Mouse (Mus musculus) kidney, embryonic 15.5 days (tissue): ENCODE results near the gene Nup85. TPM values are rescaled to one million over a fixed set of nuclear protein-coding genes. Genes with fewer than 3 reads are reported as not detected.

Experiments used
- ATAC-seq: fragments of 200-750 bp; cut with Nextera tagmentation; replicated peaks from 2 replicates; pipeline ENCODE4 v1.8.0; 2017; ENCODE audit warnings: moderate TSS enrichment; ENCODE audit not compliant: low FRiP score
- H3K27ac ChIP-seq: fragments of 300-500 bp; sonication (generic); 2 replicates; pipeline ENCODE4 v1.5.1; 2015; ENCODE audit warnings: mild to moderate bottlenecking, inconsistent platforms
- H3K27me3 ChIP-seq: fragments of 300-500 bp; sonication (generic); 2 replicates; pipeline ENCODE4 v1.6.1; 2015; ENCODE audit warnings: inconsistent platforms
- H3K36me3 ChIP-seq: fragments of 300-500 bp; sonication (generic); 2 replicates; pipeline ENCODE4 v1.6.1; 2015; ENCODE audit warnings: inconsistent platforms
- H3K4me1 ChIP-seq: fragments of 300-500 bp; sonication (generic); 2 replicates; pipeline ENCODE4 v1.6.1; 2015; ENCODE audit warnings: inconsistent platforms
- H3K4me2 ChIP-seq: fragments of 300-500 bp; sonication (generic); 2 replicates; pipeline ENCODE4 v1.6.1; 2015; ENCODE audit warnings: moderate library complexity, mild to moderate bottlenecking, inconsistent platforms
- H3K4me3 ChIP-seq: fragments of 300-500 bp; sonication (generic); replicated peaks from 2 replicates; pipeline ENCODE4 v1.5.1; 2015; ENCODE audit warnings: mild to moderate bottlenecking, inconsistent platforms
- H3K9ac ChIP-seq: fragments of 300-500 bp; sonication (generic); 2 replicates; pipeline ENCODE4 v1.6.1; 2015; ENCODE audit warnings: mild to moderate bottlenecking, inconsistent platforms
- H3K9me3 ChIP-seq: fragments of 300-500 bp; sonication (generic); replicated peaks from 2 replicates; pipeline ENCODE4 v1.6.1; 2016; ENCODE audit warnings: inconsistent platforms
- WGBS: fragments of 180-500 bp; shearing (Covaris S2); methylation state at CpG from one replicate; pipeline ENCODE4 v1.1.7; 2015; ENCODE audit warnings: mixed read lengths; 5-methylcytosine and 5-hydroxymethylcytosine counted together
- polyA plus RNA-seq: library from polyadenylated mRNA; unstranded; fragments of >200 nt; fragmentation: Nextera tagmentation; extraction: Ambion mirVana; gene quantifications from 2 replicates; pipeline ENCODE4 v1.2.1, GENCODE M21; 2015

Nup85 gene
- polyA plus RNA-seq, 1 experiment from 2014 or later, result 190 TPM

DNA sequence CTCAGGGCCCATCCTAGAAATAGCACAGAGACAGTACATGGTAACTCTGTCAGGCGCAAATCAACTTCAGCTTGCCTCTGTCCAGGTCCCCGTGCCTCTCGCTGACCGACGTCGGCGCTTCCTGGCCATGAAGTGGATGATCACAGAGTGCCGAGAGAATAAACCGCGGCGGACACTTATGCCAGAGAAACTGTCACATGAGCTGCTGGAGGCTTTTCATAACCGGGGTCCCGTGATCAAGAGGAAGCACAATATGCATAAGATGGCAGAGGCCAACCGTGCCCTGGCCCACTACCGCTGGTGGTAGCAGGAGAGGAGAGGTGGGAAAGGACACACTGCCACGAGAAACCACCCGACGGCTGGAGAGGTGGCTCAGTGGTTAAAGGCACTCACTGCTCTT lies 42.5 kb downstream of the Nup85 start:
- 94% methylated on average over 18 of the region's 18 CpGs for WGBS

GRCm38 (mm10) chr11:115608421-115609399 lies 44.5 kb downstream of the Nup85 start:
- 0 out of 2 replicates have a peak overlapping the region, but pooled peaks have one; percentile 13 for H3K27ac ChIP-seq
- no peak overlapping the region for H3K4me3 ChIP-seq
- H3K27me3 ChIP-seq, result no peaks in the 10 kb centered on the region
- WGBS, result 83% methylated on average over 23 of the region's 23 CpGs
- H3K9me3 ChIP-seq, result no peaks in the 10 kb centered on the region
- no peak overlapping the region for H3K9ac ChIP-seq
- peaks cover 53% of the 10 kb centered on the region for H3K36me3 ChIP-seq
- ATAC-seq, result no peak
- H3K4me2 ChIP-seq, result no peak overlapping the region
- peaks cover 39% of the 10 kb centered on the region for H3K4me1 ChIP-seq

More for the DNA sequence above, 42.5 kb downstream of the Nup85 start:
- H3K27ac ChIP-seq, result no peak overlapping the region
- no peaks in the 10 kb centered on the region for H3K9me3 ChIP-seq
- peaks cover 53% of the 10 kb centered on the region for H3K36me3 ChIP-seq
- no peak for ATAC-seq
- H3K9ac ChIP-seq, result no peak overlapping the region
- H3K4me3 ChIP-seq, result no peak overlapping the region
- no peak overlapping the region for H3K4me2 ChIP-seq
- H3K27me3 ChIP-seq, result no peaks in the 10 kb centered on the region
- peaks cover 37% of the 10 kb centered on the region for H3K4me1 ChIP-seq

DNA sequence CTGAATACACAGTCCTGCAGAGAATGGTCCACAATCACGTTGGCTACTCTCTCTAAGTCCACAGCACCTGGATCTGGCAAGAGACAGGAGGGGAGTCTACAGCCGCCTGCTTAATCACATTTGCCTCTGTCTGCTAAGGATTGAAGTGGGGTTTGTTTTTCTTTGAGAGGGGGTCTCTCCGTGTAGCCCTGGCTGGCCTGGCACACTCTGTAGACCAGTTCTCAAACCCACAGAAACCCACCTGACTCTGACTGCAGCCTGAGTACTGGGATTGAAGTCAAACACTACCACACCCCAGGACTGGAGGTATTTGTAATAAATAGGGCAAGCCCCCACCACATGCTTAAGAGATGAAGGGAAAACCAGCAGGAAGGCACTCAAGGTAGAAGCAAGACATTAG lies 45.3 kb downstream of the Nup85 start:
- Histone ChIP-seq H3K4me1 (peaks cover 46% of the 10 kb centered on the region), H3K9me3 (no peaks in the 10 kb centered on the region), H3K27me3 (no peaks in the 10 kb centered on the region), H3K4me2 (no peak overlapping the region), H3K27ac (no peak overlapping the region), H3K4me3 (no peak overlapping the region), H3K9ac (no peak overlapping the region), H3K36me3 (peaks cover 53% of the 10 kb centered on the region)
- ATAC-seq, result no peak
- WGBS, result 73% methylated on average over 3 of the region's 3 CpGs

DNA sequence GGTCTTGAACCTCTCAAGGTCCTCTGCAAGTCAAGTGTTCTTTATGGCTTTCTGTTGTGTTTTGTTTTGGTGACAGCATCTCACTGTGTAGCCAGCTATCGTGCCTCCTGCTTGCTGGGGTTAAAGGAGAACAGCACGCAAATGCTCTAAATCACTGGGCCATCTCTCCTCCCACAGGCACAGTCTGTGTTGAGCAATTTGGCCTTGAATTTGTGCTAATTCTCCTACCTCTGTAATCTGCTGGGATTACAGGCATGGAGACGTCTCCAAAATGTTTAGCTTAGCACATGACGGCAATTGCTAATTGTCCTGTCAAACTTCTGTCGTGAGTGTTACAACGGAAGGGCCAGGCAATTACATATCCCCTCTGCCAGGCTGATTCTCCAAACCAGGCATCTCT lies 46.9 kb downstream of the Nup85 start:
- H3K27me3 ChIP-seq, result no peaks in the 10 kb centered on the region
- WGBS, result 49% methylated on average over 6 of the region's 6 CpGs
- H3K4me1 ChIP-seq, result peaks cover 47% of the 10 kb centered on the region
- no peaks in the 10 kb centered on the region for H3K9me3 ChIP-seq
- no peak overlapping the region for H3K9ac ChIP-seq
- 0 out of 2 replicates have a peak overlapping the region, but pooled peaks have one; percentile 2 for H3K4me3 ChIP-seq
- no peak for ATAC-seq
- H3K4me2 ChIP-seq, result peak overlapping the region; percentile 93
- peaks cover 58% of the 10 kb centered on the region for H3K36me3 ChIP-seq
- no peak overlapping the region for H3K27ac ChIP-seq

DNA sequence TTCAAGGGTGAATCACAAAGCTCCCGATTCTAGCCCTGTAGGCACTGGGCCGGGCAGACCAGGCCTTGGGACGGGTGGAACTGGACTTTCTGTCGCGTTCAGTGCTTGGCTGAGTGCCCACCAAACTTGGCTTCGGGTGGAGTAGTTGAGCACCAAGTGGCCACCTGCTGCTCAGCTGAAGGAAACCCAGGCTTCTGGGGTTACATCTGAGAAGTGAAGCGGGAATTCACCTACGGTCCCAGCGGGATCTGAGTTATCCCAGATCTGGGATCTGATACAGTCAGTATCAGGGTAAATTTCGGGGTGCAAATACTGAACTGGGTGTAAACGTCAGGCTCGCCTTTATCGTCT lies 47.8 kb downstream of the Nup85 start:
- no peaks in the 10 kb centered on the region for H3K27me3 ChIP-seq
- H3K4me3 ChIP-seq, result peak overlapping the region; percentile 83
- WGBS, result under 1% methylated on average over 13 of the region's 13 CpGs
- ATAC-seq, result peak; percentile 29
- peak overlapping the region; percentile 93 for H3K4me2 ChIP-seq
- H3K9me3 ChIP-seq, result no peaks in the 10 kb centered on the region
- peaks cover 55% of the 10 kb centered on the region for H3K36me3 ChIP-seq
- peaks cover 49% of the 10 kb centered on the region for H3K4me1 ChIP-seq
- peak overlapping the region; percentile 83 for H3K9ac ChIP-seq
- H3K27ac ChIP-seq, result peak overlapping the region; percentile 99

- Histone ChIP-seq H3K36me3 (peaks cover 55% of the 10 kb centered on the region), H3K4me2 (peak within 1 kb of the TSS; percentile 93), H3K9me3 (no peaks in the 10 kb centered on the region), H3K27me3 (no peaks in the 10 kb centered on the region), H3K27ac (peak within 1 kb of the TSS; percentile 99), H3K4me3 (peak within 1 kb of the TSS; percentile 83), H3K9ac (peak within 1 kb of the TSS; percentile 83), H3K4me1 (peaks cover 49% of the 10 kb centered on the region)
- peak; percentile 83 for ATAC-seq
- under 1% methylated on average over 80 of the region's 80 CpGs for WGBS
Observed at GRCm38 (mm10) chr11:115612410-115613137, 48.3 kb downstream of the Nup85 start, which contains the start of gene Mif4gd. TSS of gene Mif4gd (minus strand) at chr11:115612969.

DNA sequence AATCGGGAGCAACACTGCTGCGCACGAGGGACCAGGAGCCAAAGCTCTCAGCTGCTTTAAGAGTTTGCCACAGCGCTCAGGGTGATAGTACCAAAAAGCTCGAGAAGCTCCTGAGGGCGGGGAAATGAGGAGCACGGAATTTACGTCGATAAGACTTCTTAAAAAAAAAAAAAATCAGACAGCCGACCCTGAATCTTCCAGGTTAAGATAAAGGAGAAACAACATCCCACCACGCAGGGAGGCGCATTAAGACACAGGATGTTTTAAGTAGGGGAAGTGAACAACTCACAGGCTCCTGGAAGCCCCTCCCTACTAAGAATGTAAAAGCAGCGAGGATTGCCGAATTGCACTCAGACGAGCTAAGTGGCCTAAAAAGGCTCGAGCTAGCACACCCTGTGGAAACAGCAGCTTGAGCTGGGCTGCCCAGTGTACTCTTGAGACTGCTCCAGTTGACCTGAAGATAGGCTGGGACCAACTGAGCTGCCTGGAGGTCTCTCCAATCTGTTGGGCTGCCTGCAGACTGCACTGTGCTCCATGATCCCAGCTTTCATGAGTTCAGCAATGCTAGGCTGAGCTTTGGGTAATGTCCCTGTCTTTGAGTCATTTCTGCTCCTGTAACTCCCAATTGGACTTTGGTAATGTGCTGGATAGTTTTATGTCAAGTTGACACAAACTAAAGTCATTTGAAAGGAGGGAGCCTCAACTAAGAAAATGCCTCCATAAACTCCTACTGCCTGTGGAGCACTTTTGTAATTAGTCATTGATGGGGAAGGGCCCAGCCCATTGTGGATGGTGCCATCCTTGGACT lies 49.1 kb downstream of the Nup85 start:
- Histone ChIP-seq H3K4me2 (peak overlapping the region; percentile 93), H3K4me1 (peaks cover 49% of the 10 kb centered on the region), H3K4me3 (peak overlapping the region; percentile 83), H3K27me3 (no peaks in the 10 kb centered on the region), H3K36me3 (peaks cover 50% of the 10 kb centered on the region), H3K9me3 (no peaks in the 10 kb centered on the region), H3K9ac (peak overlapping the region; percentile 83), H3K27ac (peak overlapping the region; percentile 99)
- whole genome bisulfite sequencing, result under 1% methylated on average over 16 of the region's 16 CpGs
- ATAC-seq, result 0 out of 2 replicates have a peak, but pooled peaks have one; percentile 2

DNA sequence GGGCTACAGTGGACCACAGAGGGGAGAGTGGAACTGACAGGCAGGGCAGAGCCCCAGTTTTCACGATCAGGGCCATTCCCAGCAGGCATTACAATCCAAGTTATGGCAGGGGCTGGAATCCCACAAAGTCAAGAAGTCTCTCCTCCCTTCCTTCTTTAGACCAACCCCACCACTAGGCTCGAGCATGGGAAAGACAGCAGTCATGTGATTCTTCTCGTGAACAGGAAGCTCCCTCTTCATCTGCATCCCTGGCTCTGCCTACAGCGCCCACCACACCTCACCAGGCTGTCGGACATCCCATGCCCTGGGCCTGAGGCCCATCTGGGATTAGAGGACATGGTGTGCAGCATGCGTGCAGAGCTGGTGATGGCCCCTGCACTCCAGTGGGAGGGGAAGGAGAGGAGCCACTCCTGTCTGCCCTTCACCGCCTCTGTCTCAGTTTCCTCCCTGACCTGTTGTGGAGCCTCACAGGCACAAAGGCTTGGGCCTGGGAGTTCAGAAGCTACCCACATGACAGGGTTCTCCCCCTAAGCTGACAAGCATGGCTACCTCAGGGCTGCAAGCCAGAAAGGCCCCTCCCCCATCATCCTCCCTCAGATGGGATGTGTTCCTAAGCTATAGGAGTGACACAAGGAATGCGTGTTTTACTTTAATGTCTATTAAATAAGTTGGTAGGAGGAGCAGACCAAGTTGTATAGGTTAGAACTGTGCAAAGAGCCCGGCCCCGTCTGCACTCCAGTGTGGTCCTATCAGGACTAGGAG lies 50.3 kb downstream of the Nup85 start:
- Histone ChIP-seq H3K9ac (peak overlapping the region; percentile 3; the same call in 1 of the 2 replicates), H3K4me2 (no peak overlapping the region), H3K4me1 (peaks cover 47% of the 10 kb centered on the region), H3K9me3 (no peaks in the 10 kb centered on the region), H3K4me3 (no peak overlapping the region), H3K27me3 (no peaks in the 10 kb centered on the region), H3K36me3 (peaks cover 49% of the 10 kb centered on the region), H3K27ac (peak overlapping the region; percentile 99)
- WGBS, result 57% methylated on average over 10 of the region's 10 CpGs
- peak; percentile 28 for ATAC-seq

GRCm38 (mm10) chr11:115615108-115615825 lies 51.0 kb downstream of the Nup85 start:
- Histone ChIP-seq H3K9me3 (no peaks in the 10 kb centered on the region), H3K4me3 (no peak overlapping the region), H3K4me1 (peaks cover 46% of the 10 kb centered on the region), H3K27ac (peak overlapping the region; percentile 99), H3K36me3 (peaks cover 49% of the 10 kb centered on the region), H3K4me2 (no peak overlapping the region), H3K27me3 (no peaks in the 10 kb centered on the region), H3K9ac (peak overlapping the region; percentile 3; the same call in 1 of the 2 replicates)
- no peak for ATAC-seq
- 78% methylated on average over 15 of the region's 15 CpGs for WGBS

GRCm38 (mm10) chr11:115615875-115616274 lies 51.6 kb downstream of the Nup85 start:
- 91% methylated on average over 6 of the region's 6 CpGs for WGBS
- Histone ChIP-seq H3K27me3 (no peaks in the 10 kb centered on the region), H3K9ac (no peak overlapping the region), H3K9me3 (no peaks in the 10 kb centered on the region), H3K4me3 (no peak overlapping the region), H3K36me3 (peaks cover 53% of the 10 kb centered on the region), H3K27ac (peak overlapping the region; percentile 99; the same call in 1 of the 2 replicates), H3K4me1 (peaks cover 46% of the 10 kb centered on the region), H3K4me2 (no peak overlapping the region)
- no peak for ATAC-seq
